Mouse (Mus musculus): ENCODE measurements around the gene Tbc1d10a. TPM values are rescaled to one million over a fixed set of nuclear protein-coding genes. Genes with fewer than 3 reads are reported as not detected.
A peak's percentile ranks its signal among the peaks of the same experiment; 100 is the strongest.

Gene Tbc1d10a
- polyA plus RNA-seq, 1 experiment, result 17.8 TPM

- TF ChIP-seq POLR2A (IDR thresholded peaks at IDR 0.05; ENCODE audit: borderline replicate concordance, low read depth, low read length) (no peak), CTCF (IDR thresholded peaks at IDR 0.05; ENCODE audit: low read depth, low read length) (no peak)
- peaks cover 3% of the 10 kb centered on the region; the same call in 1 of the 2 replicates for H3K4me1 ChIP-seq (ENCODE audit: control insufficient read depth, insufficient read depth, low read length)
- no peak overlapping the region for H3K27ac ChIP-seq (ENCODE audit: insufficient read depth, low read depth, low read length)
- no peak overlapping the region for H3K4me3 ChIP-seq (ENCODE audit: insufficient read depth, low read length)
Observed at GRCm38 (mm10) chr11:4210786-4211185, 24.2 kb downstream of the Tbc1d10a start.

- Histone ChIP-seq H3K27ac (ENCODE audit: insufficient read depth, low read depth, low read length) (no peak overlapping the region), H3K4me3 (ENCODE audit: insufficient read depth, low read length) (no peak overlapping the region), H3K4me1 (ENCODE audit: control insufficient read depth, insufficient read depth, low read length) (peaks cover 3% of the 10 kb centered on the region)
- TF ChIP-seq POLR2A (IDR thresholded peaks at IDR 0.05; ENCODE audit: borderline replicate concordance, low read depth, low read length) (no peak), CTCF (IDR thresholded peaks at IDR 0.05; ENCODE audit: low read depth, low read length) (no peak)
Observed at GRCm38 (mm10) chr11:4213107-4213506, 26.5 kb downstream of the Tbc1d10a start.

- H3K4me1 ChIP-seq (ENCODE audit: control insufficient read depth, insufficient read depth, low read length), result peaks cover 3% of the 10 kb centered on the region
- TF ChIP-seq POLR2A (IDR thresholded peaks at IDR 0.05; ENCODE audit: borderline replicate concordance, low read depth, low read length) (no peak), CTCF (IDR thresholded peaks at IDR 0.05; ENCODE audit: low read depth, low read length) (no peak)
- no peak overlapping the region for H3K27ac ChIP-seq (ENCODE audit: insufficient read depth, low read depth, low read length)
- no peak overlapping the region for H3K4me3 ChIP-seq (ENCODE audit: insufficient read depth, low read length)
Observed at GRCm38 (mm10) chr11:4214572-4214971, 28.0 kb downstream of the Tbc1d10a start.

GRCm38 (mm10) chr11:4215061-4215460 lies 28.5 kb downstream of the Tbc1d10a start:
- no peak overlapping the region for H3K27ac ChIP-seq (ENCODE audit: insufficient read depth, low read depth, low read length)
- TF ChIP-seq CTCF (IDR thresholded peaks at IDR 0.05; ENCODE audit: low read depth, low read length), result no peak
- TF ChIP-seq POLR2A (IDR thresholded peaks at IDR 0.05; ENCODE audit: borderline replicate concordance, low read depth, low read length), result no peak
- H3K4me1 ChIP-seq (ENCODE audit: control insufficient read depth, insufficient read depth, low read length), result peaks cover 3% of the 10 kb centered on the region
- no peak overlapping the region for H3K4me3 ChIP-seq (ENCODE audit: insufficient read depth, low read length)

GRCm38 (mm10) chr11:4216248-4217000 lies 29.8 kb downstream of the Tbc1d10a start:
- TF ChIP-seq CTCF (IDR thresholded peaks at IDR 0.05; ENCODE audit: low read depth, low read length) (no peak), POLR2A (IDR thresholded peaks at IDR 0.05; ENCODE audit: borderline replicate concordance, low read depth, low read length) (no peak)
- no peak overlapping the region for H3K4me3 ChIP-seq (ENCODE audit: insufficient read depth, low read length)
- peaks cover 3% of the 10 kb centered on the region for H3K4me1 ChIP-seq (ENCODE audit: control insufficient read depth, insufficient read depth, low read length)
- no peak overlapping the region for H3K27ac ChIP-seq (ENCODE audit: insufficient read depth, low read depth, low read length)

GRCm38 (mm10) chr11:4217914-4218629 lies 31.5 kb downstream of the Tbc1d10a start, which contains the start of gene Castor1:
Gene Castor1, plus strand, starts transcription at chr11:4218225.
- Histone ChIP-seq H3K4me1 (ENCODE audit: control insufficient read depth, insufficient read depth, low read length) (peaks cover 11% of the 10 kb centered on the region), H3K27ac (ENCODE audit: insufficient read depth, low read depth, low read length) (no peak within 1 kb of the TSS), H3K4me3 (ENCODE audit: insufficient read depth, low read length) (peak within 1 kb of the TSS; percentile 65)
- TF ChIP-seq POLR2A (IDR thresholded peaks at IDR 0.05; ENCODE audit: borderline replicate concordance, low read depth, low read length), result no peak
- TF ChIP-seq CTCF (IDR thresholded peaks at IDR 0.05; ENCODE audit: low read depth, low read length), result no peak

GRCm38 (mm10) chr11:4218637-4219036 lies 32.0 kb downstream of the Tbc1d10a start:
- Histone ChIP-seq H3K4me3 (ENCODE audit: insufficient read depth, low read length) (peak overlapping the region; percentile 65), H3K4me1 (ENCODE audit: control insufficient read depth, insufficient read depth, low read length) (peaks cover 13% of the 10 kb centered on the region), H3K27ac (ENCODE audit: insufficient read depth, low read depth, low read length) (no peak overlapping the region)
- TF ChIP-seq CTCF (IDR thresholded peaks at IDR 0.05; ENCODE audit: low read depth, low read length), result no peak
- no peak for TF ChIP-seq POLR2A (IDR thresholded peaks at IDR 0.05; ENCODE audit: borderline replicate concordance, low read depth, low read length)

- TF ChIP-seq CTCF (IDR thresholded peaks at IDR 0.05; ENCODE audit: low read depth, low read length) (peak; percentile 40; the same call in 1 of the 2 replicates), POLR2A (IDR thresholded peaks at IDR 0.05; ENCODE audit: borderline replicate concordance, low read depth, low read length) (no peak)
- no peak overlapping the region for H3K4me3 ChIP-seq (ENCODE audit: insufficient read depth, low read length)
- no peak overlapping the region for H3K27ac ChIP-seq (ENCODE audit: insufficient read depth, low read depth, low read length)
- H3K4me1 ChIP-seq (ENCODE audit: control insufficient read depth, insufficient read depth, low read length), result peaks cover 19% of the 10 kb centered on the region
Observed at GRCm38 (mm10) chr11:4219317-4219751, 32.7 kb downstream of the Tbc1d10a start.

- no peak for TF ChIP-seq CTCF (IDR thresholded peaks at IDR 0.05; ENCODE audit: low read depth, low read length)
- no peak for TF ChIP-seq POLR2A (IDR thresholded peaks at IDR 0.05; ENCODE audit: borderline replicate concordance, low read depth, low read length)
- peaks cover 20% of the 10 kb centered on the region for H3K4me1 ChIP-seq (ENCODE audit: control insufficient read depth, insufficient read depth, low read length)
- H3K27ac ChIP-seq (ENCODE audit: insufficient read depth, low read depth, low read length), result no peak overlapping the region
Observed at GRCm38 (mm10) chr11:4219908-4220307, 33.3 kb downstream of the Tbc1d10a start.

More at GRCm38 (mm10) chr11:4219908-4220307, 33.3 kb downstream of the Tbc1d10a start:
- H3K4me3 ChIP-seq (ENCODE audit: insufficient read depth, low read length), result no peak overlapping the region

Measured in bone marrow macrophage, adult 2 months (primary cell).